In genomic region chr6:50291650-50292049, GRCm38 (mm10) we compare ENCODE assay signal across 22 mouse cellular contexts. TPM values are rescaled to one million over a fixed set of nuclear protein-coding genes. Genes with fewer than 3 reads are reported as not detected.
DNase-seq lines count a peak whose midpoint lies in the region; ATAC-seq and TF ChIP-seq lines count a peak whose summit lies in the region.
"Had no signal": no experiment of that assay in that cellular context is flagged by ENCODE, and none has a peak within 500 bp of the region (broad histone marks: within the 10 kb centered on the region; RNA-seq: fewer than 3 reads in every experiment).

No protein-coding gene starts in this region.

- no peak overlapping the region for H3K9ac ChIP-seq in MEL (ENCODE audit: control insufficient read depth, low read depth, low read length, poor library complexity, severe bottlenecking)
- no peak overlapping the region for H3K9ac ChIP-seq in liver, postnatal 0 days (replicated peaks)
- H3K9ac ChIP-seq: embryonic facial prominence, embryonic 15.5 days; forebrain, postnatal 0 days; heart, embryonic 13.5 days; hindbrain, embryonic 15.5 days; intestine, embryonic 15.5 days; liver, embryonic 15.5 days; midbrain, embryonic 12.5 days had no signal

- no peaks in the 10 kb centered on the region for H3K9me3 ChIP-seq in MEL (replicated peaks; ENCODE audit: insufficient read depth, low read length)
- H3K9me3 ChIP-seq in liver, postnatal 0 days (ENCODE audit: low read length), result no peaks in the 10 kb centered on the region
- H3K9me3 ChIP-seq: embryonic facial prominence, embryonic 15.5 days; heart, embryonic 13.5 days; hindbrain, embryonic 15.5 days; intestine, embryonic 15.5 days; liver, embryonic 15.5 days; midbrain, embryonic 12.5 days had no signal

- TF ChIP-seq RAD21 in MEL (IDR thresholded peaks at IDR 0.05; ENCODE audit: low read depth, low read length), result no peak; the same call in 1 of the 2 replicates

- H3K79me2 ChIP-seq in MEL (ENCODE audit: control insufficient read depth, insufficient read depth, low read length, poor library complexity), result no peaks in the 10 kb centered on the region

- no peaks in the 10 kb centered on the region for H3K27me3 ChIP-seq in MEL (ENCODE audit: control insufficient read depth in 1 of 2, insufficient read depth in 2 of 2, low read length in 2 of 2)
- H3K27me3 ChIP-seq in liver, postnatal 0 days (ENCODE audit: insufficient read depth, low read length), result no peaks in the 10 kb centered on the region
- H3K27me3 ChIP-seq: embryonic facial prominence, embryonic 15.5 days; heart, embryonic 13.5 days; hindbrain, embryonic 15.5 days; intestine, embryonic 15.5 days; liver, embryonic 15.5 days; midbrain, embryonic 12.5 days had no signal

- TF ChIP-seq CTCF in MEL (IDR thresholded peaks at IDR 0.05 in 2 of 3, conservative IDR thresholded peaks at IDR 0.05 in 1 of 3; ENCODE audit: control insufficient read depth in 1 of 3, insufficient read depth in 1 of 3, low read depth in 2 of 3, low read length in 3 of 3, poor library complexity in 1 of 3, severe bottlenecking in 1 of 3), result no peak
- TF ChIP-seq CTCF in liver, postnatal 0 days (IDR thresholded peaks at IDR 0.05; ENCODE audit: low read depth), result no peak

- peaks cover 0 to 15% of the 10 kb centered on the region in 2 experiments; a peak in 3 of 4 replicates for H3K4me1 ChIP-seq in MEL (ENCODE audit: control insufficient read depth in 1 of 2, insufficient read depth in 2 of 2, low read length in 2 of 2)
- no peaks in the 10 kb centered on the region for H3K4me1 ChIP-seq in liver, postnatal 0 days (ENCODE audit: insufficient read depth)
- H3K4me1 ChIP-seq: embryonic facial prominence, embryonic 15.5 days; hindbrain, embryonic 15.5 days; intestine, embryonic 15.5 days; midbrain, embryonic 12.5 days had no signal

- TF ChIP-seq EP300 in MEL (IDR thresholded peaks at IDR 0.05; ENCODE audit: low read depth in 1 of 2, low read length in 2 of 2), result peak; percentile 59 to 71; a peak in 3 of 4 replicates
- no peak for TF ChIP-seq EP300 in liver, postnatal 0 days (IDR thresholded peaks at IDR 0.05; ENCODE audit: low read depth)

- H3K27ac ChIP-seq in MEL (ENCODE audit: control insufficient read depth, low read depth, low read length), result no peak overlapping the region
- H3K27ac ChIP-seq in liver, postnatal 0 days (ENCODE audit: low read depth), result no peak overlapping the region
- H3K27ac ChIP-seq: embryonic facial prominence, embryonic 15.5 days; heart, embryonic 13.5 days; hindbrain, embryonic 15.5 days; intestine, embryonic 15.5 days; liver, embryonic 15.5 days; midbrain, embryonic 12.5 days had no signal

- WGBS in liver, postnatal 0 days (ENCODE audit: insufficient replicate concordance), result 21% methylated on average over 4 of the region's 4 CpGs

- 0 out of 2 replicates have a peak, but pooled peaks have one; percentile 21 for ATAC-seq in liver, postnatal 0 days
- ATAC-seq in monocyte, adult 5-6 weeks (replicated peaks; ENCODE audit: insufficient number of reproducible peaks, low FRiP score, low TSS enrichment, poor library complexity, severe bottlenecking), result peak; percentile 70
- no peak for ATAC-seq in frontal cortex, adult (ENCODE audit: low TSS enrichment)
- ATAC-seq: CD4-positive, CD25-positive, alpha-beta regulatory T cell, adult 4 months; forebrain, postnatal 0 days; intestine, embryonic 15.5 days had no signal

- no peak for TF ChIP-seq POLR2A in MEL (IDR thresholded peaks at IDR 0.05; ENCODE audit: control insufficient read depth in 1 of 2, insufficient read depth in 1 of 2, low read depth in 1 of 2, low read length in 2 of 2, poor library complexity in 1 of 2)

- no peak overlapping the region for H3K4me2 ChIP-seq in liver, postnatal 0 days (ENCODE audit: low read depth, low read length)
- H3K4me2 ChIP-seq: embryonic facial prominence, embryonic 15.5 days; heart, embryonic 13.5 days; hindbrain, embryonic 15.5 days; intestine, embryonic 15.5 days; liver, embryonic 15.5 days; midbrain, embryonic 12.5 days had no signal

- H3K36me3 ChIP-seq in MEL (ENCODE audit: control insufficient read depth in 1 of 2, insufficient read depth in 2 of 2, low read length in 2 of 2), result peaks cover 0 to 6% of the 10 kb centered on the region in 2 experiments; a peak in 2 of 4 replicates
- no peaks in the 10 kb centered on the region for H3K36me3 ChIP-seq in liver, postnatal 0 days (replicated peaks; ENCODE audit: insufficient read depth, low read length)
- H3K36me3 ChIP-seq: embryonic facial prominence, embryonic 15.5 days; hindbrain, embryonic 15.5 days; intestine, embryonic 15.5 days; liver, embryonic 15.5 days; midbrain, embryonic 12.5 days had no signal

- DNase-seq in MEL (ENCODE audit: low read depth, low spot score), result peak; percentile 78
- DNase-seq in c-Kit-positive CD71-negative TER-119-negative erythroid progenitor cells, embryonic 14.5 days (ENCODE audit: low read depth), result peak; percentile 57
- DNase-seq in liver, postnatal 0 days, result no peak
- no peak for DNase-seq in ovary, adult 18-20 months (ENCODE audit: low spot score)
- no peak for DNase-seq in layer of hippocampus, adult 8-10 months (ENCODE audit: low spot score in 2 of 2)
- DNase-seq: cerebellum, postnatal 10 days; embryo, embryonic 11 days; forebrain, postnatal 0 days; kidney, adult 9 months; kidney, postnatal 4 days; lung, postnatal 10 days; right cerebral cortex, postnatal 14 days had no signal

- H3K4me3 ChIP-seq in MEL (ENCODE audit: control insufficient read depth in 1 of 2, insufficient read depth in 1 of 2, low read depth in 2 of 2, low read length in 2 of 2), result peak overlapping the region; percentile 4 to 29; a peak in 3 of 4 replicates
- H3K4me3 ChIP-seq in liver, postnatal 0 days (ENCODE audit: low read depth, low read length), result no peak overlapping the region
- H3K4me3 ChIP-seq: embryonic facial prominence, embryonic 15.5 days; heart, embryonic 13.5 days; hindbrain, embryonic 15.5 days; intestine, embryonic 15.5 days; liver, embryonic 15.5 days; midbrain, embryonic 12.5 days; myocyte had no signal

TF ChIP-seq in MEL, 35 proteins besides CTCF, POLR2A, EP300 and RAD21:
- no peak for TF ChIP-seq TBP (IDR thresholded peaks at IDR 0.05; ENCODE audit: low read depth, low read length)
- TF ChIP-seq MXI1 (IDR thresholded peaks at IDR 0.05; ENCODE audit: low read depth, low read length), result 0 out of 2 replicates have a peak, but pooled peaks have one; percentile 33
- peak; percentile 51; the same call in 1 of the 2 replicates for TF ChIP-seq SIN3A (IDR thresholded peaks at IDR 0.05; ENCODE audit: low read length)
- TF ChIP-seq MYC (IDR thresholded peaks at IDR 0.05; ENCODE audit: low read depth, low read length), result peak; percentile 57; the same call in 1 of the 2 replicates
- TF ChIP-seq NRF1 (IDR thresholded peaks at IDR 0.05; ENCODE audit: insufficient read depth, low read depth, low read length, poor library complexity, severe bottlenecking), result no peak
- peak; percentile 68 for TF ChIP-seq USF1 (IDR thresholded peaks at IDR 0.05; ENCODE audit: low read depth, low read length)
- TF ChIP-seq SMC3 (IDR thresholded peaks at IDR 0.05; ENCODE audit: low read depth, low read length), result peak; percentile 17; the same call in 1 of the 2 replicates
- TF ChIP-seq JUND (IDR thresholded peaks at IDR 0.05; ENCODE audit: low read depth, low read length), result peak; percentile 25; the same call in 1 of the 2 replicates
- 0 out of 2 replicates have a peak, but pooled peaks have one; percentile 39 for TF ChIP-seq MAZ (IDR thresholded peaks at IDR 0.05; ENCODE audit: low read depth, low read length)
- peak; percentile 63 for TF ChIP-seq TCF12 (IDR thresholded peaks at IDR 0.05; ENCODE audit: low read depth, low read length)
- TF ChIP-seq MAX (IDR thresholded peaks at IDR 0.05; ENCODE audit: low read length), result peak; percentile 59
- TF ChIP-seq RCOR1 (IDR thresholded peaks at IDR 0.05; ENCODE audit: low read depth, low read length), result no peak
- TF ChIP-seq ZC3H11A (IDR thresholded peaks at IDR 0.05; ENCODE audit: low read depth, low read length), result no peak
- TF ChIP-seq POLR2AphosphoS2 (IDR thresholded peaks at IDR 0.05; ENCODE audit: low read length), result no peak
- peak; percentile 60; the same call in 1 of the 2 replicates for TF ChIP-seq GATA1 (IDR thresholded peaks at IDR 0.05; ENCODE audit: low read depth, low read length)

RNA-seq across cellular contexts. Expression of gene Gsdme, which starts 28.0 kb away (rescaled TPM):
- 0.20 and 0.27 TPM in 2 replicates for total RNA-seq in MEL (2012; rRNA removed)
- polyA plus RNA-seq in MEL (2012; ENCODE audit: insufficient read depth in 1 of 2, insufficient read length in 2 of 2, low read depth in 1 of 2, low replicate concordance in 2 of 2, missing spikeins in 1 of 2), result 1 to 10 TPM in 1 of 2 experiments, not detected in 1; 1.5 TPM
- polyA plus RNA-seq in liver, postnatal 0 days (2015; fragmentation: Nextera tagmentation; extraction: Ambion mirVana), result 15.7 and 18.1 TPM in 2 replicates
- 6.6 to 13.2 TPM (median 9.0 TPM) in 3 replicates for total RNA-seq in monocyte, adult 5-6 weeks (2017)
- total RNA-seq in layer of hippocampus, adult 8-10 months (2022), result 10 to 100 TPM; 10.1 to 13.6 (median 10.9) TPM

Comparison
In these comparisons a context has a peak if more than half of its experiments do, and no peak if none do; other contexts are left out.
1. DNase-seq: peak in MEL (single experiment) and c-Kit-positive CD71-negative TER-119-negative erythroid progenitor cells, embryonic 14.5 days (single experiment); none in liver, postnatal 0 days (single experiment), ovary, adult 18-20 months (single experiment) and layer of hippocampus, adult 8-10 months (0 of 2).